Mouse (Mus musculus) mouse embryonic stem cell (cell line): ENCODE results near the gene 9330161L09Rik.
"Not testable (repeated sequence)": the region's sequence is repeated elsewhere in the genome, so short reads cannot be mapped to it uniquely, and the experiment has no call there.

ENCODE experiments used
- in situ Hi-C, 2 experiments: fragments of 300-500 bp; cut with MboI; formaldehyde crosslinking; loops; 1 replicate in 1 of 2; 3 replicates in 1 of 2; pipeline ENCODE4 v1.14.3; 2019 to 2020; ENCODE audit warnings: low sequenced_read_pairs in 2 of 2, low pct_unique_long_range_greater_than_20kb in 1 of 2, mixed read lengths in 1 of 2; ENCODE audit not compliant: unreplicated experiment in 1 of 2

The 9330161L09Rik gene

GRCm38 (mm10) chr12:103407720-103408119 lies at the start of gene 9330161L09Rik:
TSS of gene 9330161L09Rik (minus strand) at chr12:103407820.
- in situ Hi-C loops: no loop called here

DNA sequence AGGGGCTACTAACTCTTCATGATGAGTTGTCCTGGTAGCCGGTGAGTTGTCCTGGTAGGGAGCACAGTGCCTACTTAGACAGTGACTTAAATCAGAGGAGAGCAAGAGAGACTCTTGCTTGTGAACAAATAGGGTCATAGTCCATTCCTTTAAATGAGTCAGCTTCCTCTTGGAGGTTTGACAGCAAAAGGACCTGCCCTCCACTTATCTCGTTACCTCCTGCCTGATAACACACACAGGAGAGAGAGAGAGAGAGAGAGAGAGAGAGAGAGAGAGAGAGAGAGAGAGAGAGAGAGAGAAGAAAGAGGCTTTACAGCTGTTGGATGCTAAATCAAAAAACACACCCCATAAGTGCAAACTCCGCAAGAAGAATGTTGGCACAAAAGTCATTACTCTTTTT lies 49.5 kb upstream of the 9330161L09Rik start, which contains the start of gene Ifi27l2b:
Gene Ifi27l2b (minus strand): TSS at position 84 of the 400 bp plus-strand sequence.
- in situ Hi-C loops: no loop called here

GRCm38 (mm10) chr12:103456727-103457126 lies 49.1 kb upstream of the 9330161L09Rik start:
- in situ Hi-C loops: not testable (repeated sequence)

DNA sequence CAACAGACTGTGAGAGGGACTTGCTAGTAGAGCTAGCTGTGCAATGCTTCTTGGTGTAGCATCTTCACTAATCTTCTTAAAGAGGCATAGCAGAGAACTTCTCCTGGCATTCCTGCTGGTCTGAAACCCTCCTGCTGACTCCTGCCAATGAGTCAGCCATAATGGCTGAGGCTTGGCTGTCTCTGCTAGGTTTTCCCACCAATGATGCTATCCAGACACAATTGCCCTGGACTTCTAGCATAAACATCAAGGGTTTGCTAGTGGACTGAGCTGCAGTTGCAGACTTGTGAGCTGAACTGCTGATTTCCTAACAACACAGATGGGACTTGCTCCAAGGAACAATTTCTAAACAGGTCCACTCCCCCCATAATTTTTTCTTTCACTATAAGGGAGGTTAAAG lies 45.7 kb upstream of the 9330161L09Rik start:
- in situ Hi-C loops: no loop called here

GRCm38 (mm10) chr12:103445060-103445459 lies 37.4 kb upstream of the 9330161L09Rik start:
- in situ Hi-C loops: no loop called here

DNA sequence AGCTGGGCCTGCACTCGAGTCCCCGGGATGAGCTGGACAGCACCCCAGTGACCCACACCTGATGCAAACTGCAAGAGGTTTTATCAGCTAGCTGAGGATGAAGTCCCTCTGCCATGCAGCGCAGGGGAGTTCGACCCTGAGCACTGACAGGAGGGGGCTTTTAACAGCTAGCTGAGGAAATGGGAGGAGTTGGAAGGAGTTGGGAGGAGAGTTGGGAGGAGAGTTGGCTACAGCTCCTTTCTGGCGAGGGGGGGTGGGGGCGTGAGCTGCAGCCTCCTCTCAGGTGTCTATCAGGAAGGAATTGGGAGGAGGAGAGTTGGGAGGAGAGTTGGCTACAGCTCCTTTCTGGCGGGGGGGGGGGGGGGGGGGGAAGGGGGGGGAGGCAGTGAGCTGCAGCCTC lies 36.6 kb upstream of the 9330161L09Rik start:
- in situ Hi-C loops: not testable (repeated sequence)

DNA sequence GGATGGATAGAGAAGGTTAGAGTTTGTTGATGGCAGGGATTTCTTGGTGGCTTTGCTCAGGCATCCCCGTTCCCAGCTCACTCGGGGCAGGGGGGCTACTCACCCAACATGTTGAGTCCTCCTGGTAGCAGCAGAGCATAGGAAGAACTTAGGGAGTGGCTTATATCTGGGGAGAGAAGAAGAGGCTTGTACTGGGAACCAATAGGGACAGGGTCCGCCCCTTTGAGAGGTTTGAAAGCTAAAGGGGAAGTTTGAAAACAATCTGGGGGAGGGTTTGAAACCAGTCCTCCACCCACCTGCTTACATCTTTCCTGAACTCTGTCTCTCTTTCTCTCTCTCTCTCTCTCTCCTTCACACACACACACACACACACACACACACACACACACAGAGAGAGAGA lies 35.9 kb upstream of the 9330161L09Rik start, which contains the start of gene Ifi27l2a:
Gene Ifi27l2a (minus strand): TSS at position 157 of the 400 bp plus-strand sequence.
- in situ Hi-C loops: no loop called here

DNA sequence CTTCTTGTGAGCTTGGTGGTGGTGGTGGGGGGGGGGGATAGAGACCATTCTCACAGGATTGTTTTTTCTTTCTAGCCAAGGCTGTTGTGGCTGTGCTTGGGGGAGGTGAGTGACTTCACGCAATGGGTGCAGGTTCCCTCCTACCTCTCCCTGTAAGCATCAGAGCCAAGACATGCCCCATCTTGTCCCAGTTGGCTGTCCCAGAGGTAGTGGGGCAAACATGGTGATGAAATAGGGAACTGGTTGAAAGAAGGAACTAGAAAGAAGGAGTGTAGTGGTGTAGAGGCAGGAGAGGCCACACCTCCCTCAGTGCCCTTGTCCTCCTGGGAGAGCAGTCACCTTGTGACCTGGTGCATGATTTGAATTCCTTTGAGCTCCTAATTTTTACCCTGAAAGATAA lies 30.0 kb upstream of the 9330161L09Rik start:
- in situ Hi-C loops: no loop called here

DNA sequence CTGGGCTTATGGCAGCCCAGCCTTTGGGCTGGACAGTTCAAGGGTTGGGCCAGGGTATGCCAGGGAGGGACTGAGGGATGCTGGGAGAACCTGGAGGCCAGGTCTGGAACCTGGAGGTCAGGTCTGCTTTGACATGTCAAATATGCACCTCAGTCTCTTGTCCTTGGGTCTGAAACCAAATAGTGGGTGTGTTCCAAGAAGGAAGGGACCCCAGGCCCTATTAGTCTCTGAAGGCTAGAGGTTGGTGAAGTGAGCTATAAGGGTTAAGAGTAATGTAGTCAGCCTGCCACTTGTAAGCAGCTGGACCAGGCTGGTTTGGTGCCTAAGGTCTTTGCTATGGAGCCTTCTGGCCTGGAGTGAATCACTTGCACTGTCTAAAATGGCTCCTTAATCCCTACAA lies 27.2 kb upstream of the 9330161L09Rik start:
- in situ Hi-C loops: no loop called here

GRCm38 (mm10) chr12:103433986-103434731 lies 26.5 kb upstream of the 9330161L09Rik start, which contains the start of gene Ifi27:
TSS of gene Ifi27 (plus strand) at chr12:103434211.
- in situ Hi-C loops: no loop called here

DNA sequence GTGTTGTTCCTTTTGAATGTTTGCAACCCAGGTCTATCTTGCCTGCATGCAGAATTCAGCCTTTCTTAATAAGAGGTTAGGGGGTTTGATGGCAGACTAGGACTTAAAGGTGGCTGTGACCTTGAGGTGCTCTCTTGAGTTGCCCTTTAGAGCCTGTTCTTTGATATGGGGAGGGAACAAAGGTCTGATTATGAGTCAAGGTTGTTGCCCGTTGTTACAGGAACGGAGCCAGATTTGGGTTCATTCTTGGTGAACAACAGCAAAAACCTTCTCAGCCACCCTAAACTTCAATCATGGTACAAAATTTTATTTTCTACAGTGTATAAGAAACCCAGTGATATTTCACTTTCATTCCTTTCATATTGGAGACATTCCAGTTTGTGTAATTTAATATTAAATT lies 25.8 kb upstream of the 9330161L09Rik start:
- in situ Hi-C loops: no loop called here

DNA sequence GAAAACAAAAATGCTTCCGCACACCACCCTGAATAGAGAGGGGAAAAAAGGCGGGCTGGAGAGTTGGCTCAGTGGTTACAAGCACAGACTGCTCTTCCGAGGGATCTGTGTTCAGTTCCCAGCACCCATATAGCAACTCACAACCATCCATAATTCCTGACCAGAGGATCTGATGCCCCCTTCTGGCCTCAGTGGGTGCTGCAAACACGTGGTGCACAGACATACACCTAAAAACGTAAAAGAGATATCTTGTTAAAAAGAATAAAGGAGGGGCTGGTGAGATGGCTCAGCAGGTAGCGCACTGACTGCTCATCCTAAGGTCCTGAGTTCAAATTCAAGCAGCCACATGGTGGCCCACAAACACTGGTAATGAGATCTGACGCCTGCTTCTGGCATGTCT lies 19.1 kb upstream of the 9330161L09Rik start:
- in situ Hi-C loops: loop anchor here (5.0 to 10.0 kb wide), 2 partner anchors 68 to 76 kb away; no protein-coding TSS in a partner anchor

GRCm38 (mm10) chr12:103425729-103426470 lies 18.3 kb upstream of the 9330161L09Rik start, which contains the start of gene Ddx24:
TSS of gene Ddx24 (minus strand) at chr12:103425830.
- in situ Hi-C loops: loop anchor here (5.0 to 10.0 kb wide), 2 partner anchors 69 to 76 kb away; no protein-coding TSS in a partner anchor

GRCm38 (mm10) chr12:103425016-103425728 lies 17.6 kb upstream of the 9330161L09Rik start:
- in situ Hi-C loops: loop anchor here (5.0 to 10.0 kb wide), 2 partner anchors 70 to 77 kb away; no protein-coding TSS in a partner anchor

DNA sequence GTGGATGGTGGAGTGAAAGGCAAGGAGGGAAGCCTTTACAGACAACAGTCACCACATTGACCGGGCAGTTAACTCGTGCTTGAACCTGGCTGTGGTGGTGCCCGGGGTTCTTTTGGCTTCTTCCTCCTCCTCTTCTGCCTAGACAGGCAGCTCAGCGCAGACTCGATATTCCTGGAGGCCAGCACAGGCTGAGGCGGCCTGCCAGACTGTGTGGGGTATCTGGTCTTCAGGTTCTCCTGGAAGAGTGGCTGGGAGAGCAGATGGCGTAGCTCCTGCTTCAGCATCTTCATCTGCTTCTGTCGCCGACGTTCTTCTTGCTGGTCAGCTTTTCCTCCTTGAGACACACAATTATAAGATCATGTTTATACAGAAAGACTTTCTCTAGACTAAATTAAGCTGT lies 524 bp upstream of the 9330161L09Rik start:
- in situ Hi-C loops: no loop called here

- in situ Hi-C loops: no loop called here
Measured at GRCm38 (mm10) chr12:103404131-103404530, 3.5 kb downstream of the 9330161L09Rik start.

DNA sequence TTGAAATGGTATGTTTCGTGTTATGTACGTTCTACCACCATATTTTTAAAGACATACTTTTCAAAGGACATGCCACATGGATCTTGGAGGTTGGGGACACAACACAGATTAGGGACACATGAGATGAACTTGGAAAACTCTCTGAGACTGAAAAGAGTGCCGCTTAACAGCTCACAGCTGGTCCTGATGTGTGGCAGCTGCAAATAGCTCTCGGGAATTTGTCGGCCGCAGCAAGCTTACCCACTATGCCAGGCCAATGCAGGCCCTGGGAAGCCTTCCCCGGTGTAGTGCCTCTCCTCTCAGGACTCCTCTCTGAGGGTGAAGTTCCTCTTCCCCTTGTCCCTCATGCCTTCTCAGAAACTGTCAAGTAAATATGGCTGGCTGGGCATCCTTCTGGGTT lies 10.9 kb downstream of the 9330161L09Rik start:
- in situ Hi-C loops: no loop called here

GRCm38 (mm10) chr12:103395486-103396275 lies 11.9 kb downstream of the 9330161L09Rik start:
- in situ Hi-C loops: no loop called here
